Mouse (Mus musculus): ENCODE data around the gene BC067074. TPM values are rescaled to one million over a fixed set of nuclear protein-coding genes. Genes with fewer than 3 reads are reported as not detected.

BC067074 gene
- polyA plus RNA-seq, 1 experiment from 2014 or later, result 4.9 TPM

Other genes with a start within 250 kb of the BC067074 start
- 142 and 155 TPM in 2 replicates for gene Gpx8, start 246.7 kb upstream of the BC067074 start, polyA plus RNA-seq (2014; fragmentation: Nextera tagmentation; extraction: Ambion mirVana)
- not detected in 2 replicates for gene Gzma, start 192.2 kb upstream of the BC067074 start, polyA plus RNA-seq (2014; fragmentation: Nextera tagmentation; extraction: Ambion mirVana)
- 2.1 and 2.3 TPM in 2 replicates for gene Esm1, start 83.5 kb upstream of the BC067074 start, polyA plus RNA-seq (2014; fragmentation: Nextera tagmentation; extraction: Ambion mirVana)
- not detected in 2 replicates for gene Gzmk, start 67.3 kb upstream of the BC067074 start, polyA plus RNA-seq (2014; fragmentation: Nextera tagmentation; extraction: Ambion mirVana)

Measured in embryonic facial prominence, embryonic 11.5 days (tissue).